ENCODE assay signal across 18 mouse cellular contexts in genomic region chr17:83710639-83711038, GRCm38 (mm10). TPM values are rescaled to one million over a fixed set of nuclear protein-coding genes. Genes with fewer than 3 reads are reported as not detected.
A peak's percentile ranks its signal among the peaks of the same experiment; 100 is the strongest.
DNase-seq lines count a peak whose midpoint lies in the region; TF ChIP-seq lines count a peak whose summit lies in the region.
"Had no signal": no experiment of that assay in that cellular context is flagged by ENCODE, and none has a peak within 500 bp of the region (broad histone marks: within the 10 kb centered on the region; RNA-seq: fewer than 3 reads in every experiment).

No protein-coding gene starts in this region.

- H3K4me1 ChIP-seq in testis, adult 2 months (ENCODE audit: control insufficient read depth, insufficient read depth, low read length), result peaks cover 5% of the 10 kb centered on the region

- H3K27me3 ChIP-seq in testis, adult 2 months (ENCODE audit: control insufficient read depth, insufficient read depth, low read length), result no peaks in the 10 kb centered on the region
- H3K27me3 ChIP-seq: CH12.LX, Patski had no signal

- TF ChIP-seq POLR2A in testis, adult 2 months (IDR thresholded peaks at IDR 0.05; ENCODE audit: control insufficient read depth, low read depth, low read length), result no peak

- H3K4me3 ChIP-seq in testis, adult 2 months (ENCODE audit: control insufficient read depth, low read depth, low read length), result no peak overlapping the region

- DNase-seq in ovary, adult 18-20 months (ENCODE audit: low spot score), result peak; percentile 58
- no peak for DNase-seq in ovary, postnatal 10 days (ENCODE audit: low spot score)
- DNase-seq in ovary, postnatal 36 days (ENCODE audit: low spot score), result peak; percentile 41
- DNase-seq in ovary, postnatal 14 days (ENCODE audit: low spot score), result no peak
- no peak for DNase-seq in testis, postnatal 10 days (ENCODE audit: low spot score)
- DNase-seq in testis, postnatal 14 days (ENCODE audit: low spot score), result peak; percentile 40
- no peak for DNase-seq in kidney, adult 18-20 months
- DNase-seq: adrenal gland, adult 2 months; adrenal gland, adult 8-10 months; adrenal gland, postnatal 10 days; adrenal gland, postnatal 14 days; adrenal gland, postnatal 25 days; B cell, adult 2 months; cerebellum, adult 11 months; cerebellum, adult 11-12 months had no signal

- H3K36me3 ChIP-seq in testis, adult 2 months (ENCODE audit: control insufficient read depth, insufficient read depth, low read length), result no peaks in the 10 kb centered on the region

- peak overlapping the region; percentile 63 for H3K27ac ChIP-seq in testis, adult 2 months (ENCODE audit: control insufficient read depth, insufficient read depth, low read depth, low read length)

- no peak for TF ChIP-seq CTCF in testis, adult 2 months (IDR thresholded peaks at IDR 0.05; ENCODE audit: control insufficient read depth, insufficient read depth, insufficient replicate concordance, low read depth, low read length)

RNA-seq across cellular contexts. Expression of gene Mta3, which starts 4.7 kb away (rescaled TPM):
- 36.3 and 38.3 TPM in 2 replicates for polyA plus RNA-seq in testis, adult 2 months (2012; rRNA removed)

Comparison
In these comparisons a context has a peak if more than half of its experiments do, and no peak if none do; other contexts are left out.
1. DNase-seq: peak in ovary, adult 18-20 months (single experiment), ovary, postnatal 36 days (single experiment) and testis, postnatal 14 days (single experiment); none in ovary, postnatal 10 days (single experiment), ovary, postnatal 14 days (single experiment), testis, postnatal 10 days (single experiment) and kidney, adult 18-20 months (single experiment).